Mouse (Mus musculus): ENCODE data around the gene Ifrd2.

- TF ChIP-seq CTCF (IDR thresholded peaks at IDR 0.05; ENCODE audit: low read depth, low read length) (no peak), POLR2A (IDR thresholded peaks at IDR 0.05; ENCODE audit: extremely low read depth, insufficient read depth, low read length) (no peak)
Measured at GRCm38 (mm10) chr9:107538711-107539110, 48.7 kb upstream of the Ifrd2 start.

Measured in liver, adult 2 months (tissue).